Mouse (Mus musculus): ENCODE measurements at regions not wholly inside any gene's neighbourhood (a gene's known extent, or its start where the extent isn't known, plus 50 kb on each side); places are given as distances from the start of the nearest gene placed in this dataset.

DNA sequence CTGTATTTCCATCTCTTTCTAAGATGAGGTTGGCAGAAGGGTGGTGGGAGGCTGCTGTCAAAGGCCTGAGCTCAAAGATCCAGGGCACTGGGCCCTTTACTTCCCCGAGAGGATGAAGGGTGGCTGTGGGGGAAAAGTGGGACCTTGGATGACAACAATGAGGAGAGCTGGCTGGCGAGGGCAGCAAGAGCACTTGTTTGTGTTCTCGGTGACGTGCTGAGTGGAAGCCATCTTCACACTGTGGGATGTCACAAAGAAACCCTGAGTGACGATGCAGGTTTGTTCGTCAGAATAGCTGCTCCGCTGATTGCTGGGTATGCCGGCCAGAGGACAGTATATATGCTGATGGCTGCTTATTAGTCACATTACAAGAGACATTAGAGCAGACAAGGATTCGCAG is 308.0 kb downstream of the Rnf144b start:
- Histone ChIP-seq H3K4me3 (no peak overlapping the region), H3K27ac (no peak overlapping the region)
- intact Hi-C loops (cut with DNase I), result no loop called here
- TF ChIP-seq CTCF (IDR thresholded peaks at IDR 0.05), result no peak
- DNase-seq, result no peak

DNA sequence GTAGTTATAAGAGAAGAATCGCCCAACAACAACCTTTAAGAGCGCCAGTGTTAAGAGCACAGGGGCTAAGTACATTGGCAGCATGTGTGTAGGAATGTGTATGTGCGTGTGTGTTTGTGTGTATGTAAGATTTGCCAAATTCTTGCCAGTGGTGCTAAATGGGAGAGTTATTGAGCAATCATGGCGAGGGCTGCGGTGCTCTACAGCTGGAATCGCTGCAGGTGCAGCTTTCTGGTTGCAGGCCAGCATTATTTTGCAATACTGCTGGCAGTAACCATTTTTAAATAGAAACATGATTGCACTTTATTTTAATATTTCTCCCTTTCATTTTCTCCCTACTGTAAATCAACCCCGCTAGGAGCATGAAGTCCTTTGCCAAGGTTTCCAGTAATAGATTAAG is 313.2 kb downstream of the Rnf144b start:
- peak; percentile 53 for DNase-seq
- H3K4me3 ChIP-seq, result no peak overlapping the region
- H3K27ac ChIP-seq, result no peak overlapping the region
- TF ChIP-seq CTCF (IDR thresholded peaks at IDR 0.05), result no peak
- intact Hi-C loops (cut with DNase I), result no loop called here

DNA sequence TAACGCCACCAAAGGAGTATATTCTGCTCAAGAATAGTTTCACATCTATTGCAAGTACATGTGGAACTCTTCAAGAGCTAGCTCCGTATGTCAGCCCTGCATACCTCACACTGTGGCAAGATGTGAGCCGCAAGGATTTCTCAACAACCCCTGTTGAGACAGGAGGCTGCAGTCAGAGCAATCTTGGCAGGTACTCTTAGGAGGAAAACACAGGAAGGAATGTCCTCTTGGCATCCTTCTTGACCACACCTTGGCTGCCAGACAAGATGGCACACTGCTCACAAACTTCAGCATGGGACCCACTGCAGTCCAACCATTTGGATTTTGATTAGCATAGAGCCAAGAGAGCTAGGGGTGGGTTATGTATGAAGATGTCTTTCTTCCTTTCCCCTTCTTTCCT is 322.4 kb downstream of the Rnf144b start:
- no peak for DNase-seq
- no peak for TF ChIP-seq CTCF (IDR thresholded peaks at IDR 0.05)
- Histone ChIP-seq H3K4me3 (no peak overlapping the region), H3K27ac (no peak overlapping the region)
- intact Hi-C loops (cut with DNase I), result no loop called here

DNA sequence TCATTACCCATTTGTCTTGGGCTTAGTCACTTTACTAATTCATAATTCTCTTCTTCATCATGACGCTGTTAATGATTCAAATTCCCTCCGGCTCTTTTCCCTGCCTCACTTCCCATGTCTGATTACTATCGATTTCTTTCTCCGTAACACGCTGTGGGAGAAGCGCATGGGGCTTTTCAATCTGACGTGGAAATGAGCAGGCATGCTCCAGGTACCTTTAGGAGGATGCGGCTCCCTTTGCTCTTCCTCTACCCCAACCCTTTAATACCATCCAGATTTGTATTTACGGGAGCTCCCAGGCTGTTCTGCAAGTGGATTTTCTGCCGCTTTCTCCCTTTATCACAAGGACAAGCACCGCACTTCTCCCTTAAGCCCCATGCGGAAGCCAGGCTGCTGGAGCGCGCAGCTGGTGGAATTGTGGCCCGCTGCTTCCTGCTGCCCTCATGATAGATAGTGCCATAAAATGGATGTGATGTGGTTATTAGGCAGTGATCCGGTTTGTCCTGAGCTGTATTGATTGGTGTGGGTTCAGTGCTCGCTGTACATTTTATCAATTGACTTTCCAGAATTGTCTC is 329.8 kb downstream of the Rnf144b start:
- intact Hi-C loops (cut with DNase I), result no loop called here
- no peak for DNase-seq
- Histone ChIP-seq H3K4me3 (no peak overlapping the region), H3K27ac (no peak overlapping the region)
- no peak for TF ChIP-seq CTCF (IDR thresholded peaks at IDR 0.05)

DNA sequence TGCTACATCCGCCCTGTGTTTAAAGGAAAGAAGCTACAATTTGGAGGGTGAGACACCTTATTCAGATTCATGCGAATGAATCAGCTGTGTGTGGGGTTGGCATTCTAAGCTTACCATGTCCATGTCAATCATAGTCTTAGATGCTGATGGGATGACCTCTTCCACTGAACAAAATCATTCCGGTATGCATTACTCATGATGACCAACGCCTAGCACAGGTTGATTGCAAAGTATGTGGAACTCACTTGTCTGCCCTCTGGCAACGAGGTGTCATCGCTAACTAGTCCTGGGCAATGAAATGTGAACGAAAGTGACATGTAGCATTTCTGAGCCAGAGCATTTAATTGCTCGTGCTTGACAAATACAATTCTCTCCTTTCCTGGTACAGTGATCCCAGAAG is 339.7 kb downstream of the Rnf144b start:
- no peak overlapping the region for H3K27ac ChIP-seq
- H3K4me3 ChIP-seq, result no peak overlapping the region
- TF ChIP-seq CTCF (IDR thresholded peaks at IDR 0.05), result no peak
- no peak for DNase-seq
- intact Hi-C loops (cut with DNase I), result no loop called here

DNA sequence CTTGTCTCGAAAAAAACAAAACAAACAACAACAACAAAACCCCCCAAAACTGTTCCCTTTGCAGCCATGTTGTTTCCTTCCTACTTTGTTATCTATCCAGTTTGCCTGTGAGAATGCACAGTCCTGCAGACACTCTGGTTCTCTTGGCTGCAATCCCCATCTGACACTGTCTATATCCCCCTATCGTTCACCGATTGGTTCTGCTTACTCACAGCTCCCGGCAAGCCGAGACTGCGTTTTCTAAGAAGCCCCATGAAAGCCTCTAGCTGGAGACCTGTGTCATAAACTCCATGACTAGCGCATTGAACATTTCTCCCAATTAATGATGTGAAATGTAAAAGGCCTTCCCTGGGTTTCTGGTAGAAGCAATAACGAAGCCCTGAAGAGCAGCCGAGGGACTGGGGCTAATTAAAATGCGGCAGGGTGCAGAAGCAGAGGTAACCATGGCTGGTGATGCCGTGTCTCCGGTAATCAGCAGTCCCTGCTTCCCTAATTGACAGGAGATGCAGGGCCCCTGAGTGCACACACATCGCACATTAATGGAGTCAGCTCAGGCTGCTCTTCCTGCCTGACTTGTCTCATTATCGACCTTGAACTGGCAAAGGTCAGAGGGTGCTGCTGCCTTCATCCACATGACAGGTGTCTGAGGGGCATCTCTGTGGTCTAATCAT is 349.2 kb downstream of the Rnf144b start:
- no peak for TF ChIP-seq CTCF (IDR thresholded peaks at IDR 0.05)
- DNase-seq, result no peak
- intact Hi-C loops (cut with DNase I), result no loop called here
- H3K27ac ChIP-seq, result no peak overlapping the region
- H3K4me3 ChIP-seq, result no peak overlapping the region

DNA sequence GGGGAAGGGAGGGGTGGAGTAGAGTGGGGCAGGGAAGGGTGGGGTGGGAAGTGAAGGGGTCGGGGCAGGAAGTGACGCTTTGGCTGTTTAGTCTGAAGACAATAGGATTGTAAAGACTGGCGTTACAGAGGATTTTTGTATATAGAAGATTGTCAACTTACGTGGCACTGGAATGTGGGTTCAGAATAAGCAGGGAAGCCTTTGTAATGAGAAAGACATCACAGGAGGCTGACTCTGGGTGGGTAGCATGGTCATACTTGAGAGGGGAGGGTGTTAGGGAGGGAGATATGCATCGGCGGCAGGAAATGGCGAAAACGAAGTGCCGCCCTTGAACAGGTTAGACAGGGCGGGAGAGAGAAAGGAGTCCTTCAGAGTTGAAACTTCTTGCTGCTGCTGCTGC is 357.7 kb downstream of the Rnf144b start:
- intact Hi-C loops (cut with DNase I), result no loop called here
- TF ChIP-seq CTCF (IDR thresholded peaks at IDR 0.05), result no peak

DNA sequence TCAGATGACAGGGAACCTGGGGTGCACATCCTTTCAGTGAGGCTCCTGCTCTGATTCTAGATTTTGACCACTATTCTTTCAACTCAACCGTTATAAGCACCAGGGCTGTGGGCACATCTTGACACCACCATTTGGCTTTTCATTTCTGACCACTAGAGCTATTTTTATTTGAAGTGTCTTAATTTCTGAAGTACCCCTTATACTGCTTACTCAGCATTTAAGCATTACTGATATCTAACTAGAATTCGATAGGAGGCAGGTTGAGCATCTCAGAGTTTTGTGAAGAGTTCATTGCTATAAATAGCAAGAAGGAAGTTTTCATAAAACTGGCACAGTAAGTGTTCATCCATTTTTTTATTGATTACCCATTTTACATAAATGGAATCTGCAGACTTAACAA is 362.4 kb downstream of the Rnf144b start:
- no peak for DNase-seq
- no peak overlapping the region for H3K4me3 ChIP-seq
- H3K27ac ChIP-seq, result no peak overlapping the region
- TF ChIP-seq CTCF (IDR thresholded peaks at IDR 0.05), result no peak
- intact Hi-C loops (cut with DNase I), result no loop called here

More for the DNA sequence above, 357.7 kb downstream of the Rnf144b start:
- DNase-seq, result no peak
- Histone ChIP-seq H3K4me3 (no peak overlapping the region), H3K27ac (no peak overlapping the region)

DNA sequence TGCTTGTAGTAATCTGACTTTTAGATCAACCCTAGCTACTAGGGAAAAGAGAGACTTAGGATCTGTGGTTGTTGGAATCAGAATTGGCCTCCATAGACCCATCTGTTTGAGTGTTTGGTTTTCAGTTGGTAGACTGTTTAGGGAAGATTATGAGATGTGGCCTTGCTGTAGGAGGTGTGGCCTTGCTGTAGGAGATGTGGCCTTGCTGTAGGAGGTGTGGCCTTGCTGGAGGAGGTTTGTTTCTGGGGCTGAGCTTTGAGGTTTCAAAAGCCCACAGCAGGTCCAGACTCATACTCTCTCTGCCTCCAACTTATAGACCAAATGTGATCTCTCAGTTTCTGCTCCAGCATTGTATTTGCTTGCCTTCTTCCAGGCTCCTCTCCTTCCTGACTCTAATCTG is 363.7 kb downstream of the Rnf144b start:
- H3K4me3 ChIP-seq, result no peak overlapping the region
- no peak for TF ChIP-seq CTCF (IDR thresholded peaks at IDR 0.05)
- no peak for DNase-seq
- intact Hi-C loops (cut with DNase I), result no loop called here
- no peak overlapping the region for H3K27ac ChIP-seq

DNA sequence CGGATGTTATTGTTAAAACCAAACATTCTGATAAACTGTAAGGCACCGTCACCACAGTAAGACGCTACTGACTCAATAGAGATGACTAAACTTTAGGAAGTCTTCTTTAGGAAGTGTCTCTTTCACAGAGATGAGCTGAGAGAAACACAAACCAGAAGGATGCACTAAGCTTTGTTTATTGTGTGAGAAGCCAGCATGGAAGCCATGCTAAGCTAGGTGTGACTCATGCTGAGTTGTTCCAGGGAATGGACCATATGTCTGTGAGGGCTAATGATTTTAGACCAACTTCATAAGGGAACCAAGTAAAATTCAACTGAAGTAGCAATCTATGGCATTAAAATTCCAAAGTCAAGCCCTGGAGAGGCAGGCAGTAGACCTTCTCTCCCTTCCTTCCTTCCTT is 364.2 kb downstream of the Rnf144b start:
- intact Hi-C loops (cut with DNase I), result no loop called here
- TF ChIP-seq CTCF (IDR thresholded peaks at IDR 0.05), result no peak
- no peak for DNase-seq
- H3K27ac ChIP-seq, result no peak overlapping the region
- no peak overlapping the region for H3K4me3 ChIP-seq

DNA sequence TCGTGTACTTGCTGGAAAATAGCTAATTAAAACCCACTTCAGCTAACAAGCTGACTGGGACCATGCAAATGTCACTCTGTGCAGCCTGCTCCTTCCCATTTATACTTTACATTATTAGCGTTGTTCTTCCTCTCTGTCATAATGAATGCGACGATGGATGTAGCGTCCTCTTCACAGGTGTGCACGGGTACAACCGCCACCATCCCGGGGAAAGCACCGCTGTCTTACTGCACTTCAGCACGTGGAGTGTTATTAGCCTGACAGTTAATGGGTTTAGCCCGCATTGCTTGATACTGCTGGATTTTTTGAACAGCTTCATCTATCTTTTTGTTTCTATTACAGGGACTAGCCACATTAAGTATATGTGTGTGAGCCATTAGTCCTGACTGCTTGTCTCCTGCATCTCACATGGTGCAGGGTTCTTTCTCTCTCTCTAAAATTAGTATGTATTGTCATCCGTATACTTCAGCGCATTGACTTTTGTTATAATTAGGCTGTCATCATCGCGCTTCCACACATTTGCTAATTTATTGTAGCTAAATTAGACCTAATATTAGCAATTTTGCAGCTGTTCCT is 383.0 kb downstream of the Rnf144b start:
- no peak overlapping the region for H3K27ac ChIP-seq
- DNase-seq, result no peak
- no peak overlapping the region for H3K4me3 ChIP-seq
- TF ChIP-seq CTCF (IDR thresholded peaks at IDR 0.05), result no peak
- intact Hi-C loops (cut with DNase I), result no loop called here

DNA sequence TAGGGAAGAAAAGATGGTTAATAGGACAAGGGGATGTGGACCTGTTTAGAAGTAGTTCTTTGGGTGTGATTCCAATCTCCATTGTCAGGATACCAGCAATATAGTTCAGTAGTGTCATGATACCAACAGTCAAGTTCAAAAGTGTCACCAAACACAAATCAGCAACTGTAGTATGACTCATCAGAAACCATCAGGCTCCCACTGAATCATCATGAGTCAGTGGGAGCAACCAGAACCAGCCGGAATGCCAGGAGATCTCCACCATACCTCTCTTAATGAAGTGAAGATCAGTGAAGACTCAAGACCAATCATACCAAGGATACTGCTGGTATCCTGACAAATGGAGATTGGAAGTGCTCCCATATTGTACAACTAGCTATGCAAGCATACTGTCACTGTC is 410.5 kb downstream of the Rnf144b start:
- DNase-seq, result no peak
- no peak overlapping the region for H3K4me3 ChIP-seq
- intact Hi-C loops (cut with DNase I), result no loop called here
- TF ChIP-seq CTCF (IDR thresholded peaks at IDR 0.05), result no peak
- H3K27ac ChIP-seq, result no peak overlapping the region

DNA sequence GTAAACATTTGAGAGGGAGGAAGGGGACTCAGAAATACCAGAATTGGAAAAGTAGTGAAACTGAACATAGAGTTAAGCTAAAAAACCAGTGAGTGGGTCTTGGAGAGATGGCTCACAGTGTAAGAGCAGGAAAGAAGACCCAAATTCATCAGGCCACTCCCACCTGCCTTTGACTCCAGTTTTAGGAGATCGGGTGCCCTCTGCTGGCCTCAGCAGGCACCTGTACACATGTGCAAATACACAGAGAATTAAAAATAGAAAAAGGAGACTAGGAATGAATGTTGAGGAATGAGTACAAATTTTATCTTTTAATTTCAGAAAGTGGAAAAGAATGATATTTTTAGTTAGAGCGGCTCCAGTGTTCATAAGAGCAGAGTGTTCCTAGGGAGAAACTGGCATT is 414.7 kb downstream of the Rnf144b start:
- TF ChIP-seq CTCF (IDR thresholded peaks at IDR 0.05), result no peak
- Histone ChIP-seq H3K4me3 (no peak overlapping the region), H3K27ac (no peak overlapping the region)
- intact Hi-C loops (cut with DNase I), result no loop called here
- no peak for DNase-seq

DNA sequence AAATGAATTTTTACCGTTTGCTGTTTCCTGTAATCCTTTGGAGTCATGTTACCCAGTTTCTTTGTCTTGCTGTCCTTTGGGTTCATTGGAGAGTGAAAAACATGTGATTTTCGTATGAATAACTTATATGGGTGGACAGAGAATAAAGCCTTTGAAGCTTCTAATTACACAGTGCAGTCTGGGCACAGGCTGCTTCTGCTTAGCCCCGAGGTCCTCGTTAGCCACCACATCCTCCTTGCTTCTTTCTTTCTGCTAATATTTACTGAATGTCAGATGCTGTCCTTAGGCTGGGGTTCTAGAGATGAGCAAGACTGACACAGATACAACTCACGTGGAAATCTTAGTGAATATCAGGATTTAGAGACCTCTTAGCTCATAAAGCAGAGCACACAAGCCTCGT is 427.2 kb downstream of the Rnf144b start:
- intact Hi-C loops (cut with DNase I), result no loop called here
- no peak for DNase-seq
- no peak for TF ChIP-seq CTCF (IDR thresholded peaks at IDR 0.05)
- no peak overlapping the region for H3K4me3 ChIP-seq
- no peak overlapping the region for H3K27ac ChIP-seq
